Mouse (Mus musculus): ENCODE data around the gene Rasa4. TPM values are rescaled to one million over a fixed set of nuclear protein-coding genes. Genes with fewer than 3 reads are reported as not detected.
"Not testable (repeated sequence)": the region's sequence is repeated elsewhere in the genome, so short reads cannot be mapped to it uniquely, and the experiment has no call there.

The Rasa4 gene
- total RNA-seq, 2 experiments from 2014 or later: 3.5 to 5.0 TPM

- DNase-seq (ENCODE audit: low spot score in 2 of 2): no peak
- intact Hi-C loops (cut with DNase I): loop anchor here (5.0 kb wide), 3 partner anchors 82 to 187 kb away; partner anchors contain the start of gene Zp3
Measured at GRCm38 (mm10) chr5:136063920-136064319, 19.8 kb upstream of the Rasa4 start.

GRCm38 (mm10) chr5:136066404-136067148 is 17.1 kb upstream of the Rasa4 start:
- intact Hi-C loops (cut with DNase I): not testable (repeated sequence)

GRCm38 (mm10) chr5:136069411-136069810 is 14.3 kb upstream of the Rasa4 start:
- no peak for DNase-seq (ENCODE audit: low spot score in 2 of 2)
- intact Hi-C loops (cut with DNase I): no loop called here

More at GRCm38 (mm10) chr5:136066404-136067148, 17.1 kb upstream of the Rasa4 start:
- not testable (repeated sequence) for DNase-seq (ENCODE audit: low spot score in 2 of 2)

- intact Hi-C loops (cut with DNase I): no loop called here
Measured at GRCm38 (mm10) chr5:136073051-136073450, 10.7 kb upstream of the Rasa4 start.

GRCm38 (mm10) chr5:136073526-136073925 is 10.2 kb upstream of the Rasa4 start:
- intact Hi-C loops (cut with DNase I): no loop called here
- DNase-seq (ENCODE audit: low spot score in 2 of 2): no peak

More at GRCm38 (mm10) chr5:136073051-136073450, 10.7 kb upstream of the Rasa4 start:
- DNase-seq (ENCODE audit: low spot score in 2 of 2): no peak

GRCm38 (mm10) chr5:136075076-136075475 is 8.6 kb upstream of the Rasa4 start:
- intact Hi-C loops (cut with DNase I): no loop called here
- DNase-seq (ENCODE audit: low spot score in 2 of 2): no peak

GRCm38 (mm10) chr5:136076284-136076683 is 7.4 kb upstream of the Rasa4 start:
- peak; percentile 16 to 50 for DNase-seq (ENCODE audit: low spot score in 2 of 2)
- intact Hi-C loops (cut with DNase I): no loop called here

- intact Hi-C loops (cut with DNase I): no loop called here
- no peak for DNase-seq (ENCODE audit: low spot score in 2 of 2)
Measured at GRCm38 (mm10) chr5:136077001-136077550, 6.6 kb upstream of the Rasa4 start.

GRCm38 (mm10) chr5:136078136-136078535 is 5.6 kb upstream of the Rasa4 start:
- DNase-seq (ENCODE audit: low spot score in 2 of 2): no peak
- intact Hi-C loops (cut with DNase I): no loop called here

- intact Hi-C loops (cut with DNase I): no loop called here
- no peak for DNase-seq (ENCODE audit: low spot score in 2 of 2)
Measured at GRCm38 (mm10) chr5:136082345-136082744, 1.4 kb upstream of the Rasa4 start.

- intact Hi-C loops (cut with DNase I): no loop called here
- DNase-seq (ENCODE audit: low spot score in 2 of 2): no peak
Measured at GRCm38 (mm10) chr5:136084144-136084881, 597 bp downstream of the Rasa4 start.

GRCm38 (mm10) chr5:136084891-136085651 is 1.4 kb downstream of the Rasa4 start:
- DNase-seq (ENCODE audit: low spot score in 2 of 2): no peak
- intact Hi-C loops (cut with DNase I): no loop called here

- DNase-seq (ENCODE audit: low spot score in 2 of 2): no peak
- intact Hi-C loops (cut with DNase I): no loop called here
Measured at GRCm38 (mm10) chr5:136086290-136086689, 2.6 kb downstream of the Rasa4 start.

- intact Hi-C loops (cut with DNase I): no loop called here
- no peak for DNase-seq (ENCODE audit: low spot score in 2 of 2)
Measured at GRCm38 (mm10) chr5:136088821-136089575, 5.3 kb downstream of the Rasa4 start.

GRCm38 (mm10) chr5:136091927-136092326 is 8.2 kb downstream of the Rasa4 start:
- intact Hi-C loops (cut with DNase I): loop anchor here (10.0 kb wide), 1 partner anchor 503 kb away; no protein-coding TSS in a partner anchor
- no peak for DNase-seq (ENCODE audit: low spot score in 2 of 2)

GRCm38 (mm10) chr5:136094249-136095010 is 10.7 kb downstream of the Rasa4 start:
- intact Hi-C loops (cut with DNase I): loop anchor here (10.0 kb wide), 1 partner anchor 500 kb away; no protein-coding TSS in a partner anchor
- peak in 1 of 2 experiments; percentile 56 for DNase-seq (ENCODE audit: low spot score in 2 of 2)

GRCm38 (mm10) chr5:136095089-136095488 is 11.4 kb downstream of the Rasa4 start:
- intact Hi-C loops (cut with DNase I): loop anchor here (10.0 kb wide), 1 partner anchor 500 kb away; no protein-coding TSS in a partner anchor
- no peak for DNase-seq (ENCODE audit: low spot score in 2 of 2)

- no peak for DNase-seq (ENCODE audit: low spot score in 2 of 2)
- intact Hi-C loops (cut with DNase I): loop anchor here (10.0 kb wide), 1 partner anchor 496 kb away; no protein-coding TSS in a partner anchor
Measured at GRCm38 (mm10) chr5:136098536-136098935, 14.8 kb downstream of the Rasa4 start.

All from left cerebral cortex, postnatal 25 days (tissue).